Mouse (Mus musculus): ENCODE results near the gene Tmem95. TPM values are rescaled to one million over a fixed set of nuclear protein-coding genes. Genes with fewer than 3 reads are reported as not detected.

The Tmem95 gene
- polyA plus RNA-seq, 1 experiment from 2014 or later = not detected

DNA sequence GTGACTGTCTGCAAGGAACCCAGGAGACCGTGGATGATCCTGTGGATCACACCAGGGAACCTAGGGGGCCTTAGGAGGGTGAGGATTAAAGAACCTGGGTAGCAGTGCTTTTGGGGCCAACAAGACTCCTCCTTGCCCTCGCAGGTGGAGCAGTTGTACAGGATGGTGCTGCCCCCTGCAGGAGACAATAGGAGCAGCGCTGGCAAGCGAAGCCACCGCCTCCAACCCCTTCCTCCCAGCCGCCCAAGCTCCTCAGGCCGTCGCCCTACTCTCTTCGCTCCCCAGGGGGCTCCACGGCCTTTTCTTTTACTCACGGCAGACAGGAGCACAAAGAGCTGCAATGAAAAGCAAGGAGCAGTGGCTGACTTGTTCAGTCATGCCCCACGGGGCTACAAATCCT lies 951 bp downstream of the Tmem95 start:
- peak overlapping the region; percentile 53 for H3K4me2 ChIP-seq (ENCODE audit: low read length)
- H3K36me3 ChIP-seq (ENCODE audit: control insufficient read depth, insufficient read depth, low read length) = no peaks in the 10 kb centered on the region
- no peak overlapping the region for H3K4me3 ChIP-seq (ENCODE audit: control insufficient read depth in 1 of 2, insufficient read depth in 1 of 2, low read depth in 1 of 2, low read length in 2 of 2)
- no peaks in the 10 kb centered on the region for H3K27me3 ChIP-seq (ENCODE audit: control insufficient read depth, insufficient read depth, low read length)
- H3K27ac ChIP-seq (replicated peaks in 1 of 2; ENCODE audit: control insufficient read depth in 1 of 2, insufficient read depth in 1 of 2, low read depth in 2 of 2, low read length in 2 of 2) = peak overlapping the region; percentile 62 to 73
- H3K4me1 ChIP-seq (ENCODE audit: control insufficient read depth in 2 of 2, insufficient read depth in 2 of 2, low read length in 2 of 2) = peaks cover 19 to 31% of the 10 kb centered on the region in 2 experiments
- no peaks in the 10 kb centered on the region for H3K9me3 ChIP-seq (ENCODE audit: control insufficient read depth, low read length)
- peak overlapping the region; percentile 31; the same call in 1 of the 2 replicates for H3K9ac ChIP-seq (ENCODE audit: low read length)
- 3% methylated on average over 11 of the region's 12 CpGs for WGBS
- no peak; the same call in 1 of the 2 replicates for ATAC-seq (ENCODE audit: insufficient number of reproducible peaks, insufficient read depth, low FRiP score, low read depth)

DNA sequence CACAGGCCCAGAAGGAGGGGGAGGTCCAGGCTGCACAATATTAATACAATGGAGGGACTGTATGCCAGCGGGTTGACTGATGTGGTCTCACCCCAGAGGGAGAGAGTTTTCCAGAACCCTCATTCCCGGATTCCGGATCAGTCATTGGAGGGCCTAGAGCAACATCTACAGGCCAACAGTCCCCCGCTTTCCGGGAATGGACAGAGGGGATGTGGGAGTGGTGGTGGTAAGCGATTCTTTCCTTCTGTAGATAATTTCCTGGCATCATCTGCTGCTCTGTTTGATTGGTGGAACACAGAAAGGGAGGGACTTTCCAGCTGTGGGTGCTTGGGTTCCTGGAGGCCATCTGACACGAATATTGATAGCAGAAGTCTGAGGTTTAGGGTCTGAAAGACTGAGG lies 1.6 kb downstream of the Tmem95 start:
- H3K4me1 ChIP-seq (ENCODE audit: control insufficient read depth in 2 of 2, insufficient read depth in 2 of 2, low read length in 2 of 2) = peaks cover 12 to 27% of the 10 kb centered on the region in 2 experiments
- H3K27me3 ChIP-seq (ENCODE audit: control insufficient read depth, insufficient read depth, low read length) = no peaks in the 10 kb centered on the region
- ATAC-seq (ENCODE audit: insufficient number of reproducible peaks, insufficient read depth, low FRiP score, low read depth) = peak; percentile 18; the same call in 1 of the 2 replicates
- H3K27ac ChIP-seq (replicated peaks in 1 of 2; ENCODE audit: control insufficient read depth in 1 of 2, insufficient read depth in 1 of 2, low read depth in 2 of 2, low read length in 2 of 2) = peak overlapping the region; percentile 62 to 73
- 44% methylated on average over 7 of the region's 7 CpGs for WGBS
- H3K4me2 ChIP-seq (ENCODE audit: low read length) = peak overlapping the region; percentile 53
- 0 out of 2 replicates have a peak overlapping the region, but pooled peaks have one; percentile 4 for H3K9ac ChIP-seq (ENCODE audit: low read length)
- no peak overlapping the region for H3K4me3 ChIP-seq (ENCODE audit: control insufficient read depth in 1 of 2, insufficient read depth in 1 of 2, low read depth in 1 of 2, low read length in 2 of 2)
- H3K36me3 ChIP-seq (ENCODE audit: control insufficient read depth, insufficient read depth, low read length) = no peaks in the 10 kb centered on the region
- H3K9me3 ChIP-seq (ENCODE audit: control insufficient read depth, low read length) = no peaks in the 10 kb centered on the region

DNA sequence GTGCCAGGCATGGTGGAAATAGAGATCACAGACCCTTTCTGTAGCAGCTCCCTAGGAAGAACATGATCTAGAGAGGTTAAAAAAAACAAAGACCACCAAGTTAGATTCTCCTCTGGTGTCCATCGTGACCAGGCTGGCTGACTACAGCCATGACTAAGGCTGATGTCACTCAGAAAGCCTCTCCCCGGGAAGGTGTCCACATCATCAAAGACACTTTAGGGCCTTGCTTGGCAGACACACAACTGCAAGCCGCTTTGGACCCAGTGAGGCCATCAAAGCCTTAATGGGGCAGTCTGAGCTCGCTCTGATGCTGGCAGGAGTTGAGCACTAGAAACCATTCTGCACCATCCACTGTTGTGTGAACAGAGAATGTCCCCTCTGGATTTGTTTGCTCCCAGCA lies 5.4 kb downstream of the Tmem95 start:
- Histone ChIP-seq H3K9ac (ENCODE audit: low read length) (no peak overlapping the region), H3K4me3 (ENCODE audit: control insufficient read depth in 1 of 2, insufficient read depth in 1 of 2, low read depth in 1 of 2, low read length in 2 of 2) (no peak overlapping the region), H3K27ac (replicated peaks in 1 of 2; ENCODE audit: control insufficient read depth in 1 of 2, insufficient read depth in 1 of 2, low read depth in 2 of 2, low read length in 2 of 2) (no peak overlapping the region), H3K27me3 (ENCODE audit: control insufficient read depth, insufficient read depth, low read length) (no peaks in the 10 kb centered on the region), H3K4me2 (ENCODE audit: low read length) (no peak overlapping the region), H3K36me3 (ENCODE audit: control insufficient read depth, insufficient read depth, low read length) (no peaks in the 10 kb centered on the region), H3K4me1 (ENCODE audit: control insufficient read depth in 2 of 2, insufficient read depth in 2 of 2, low read length in 2 of 2) (peaks cover 3 to 9% of the 10 kb centered on the region in 2 experiments; a peak in 3 of 4 replicates), H3K9me3 (ENCODE audit: control insufficient read depth, low read length) (no peaks in the 10 kb centered on the region)
- WGBS = 79% methylated on average over 4 of the region's 4 CpGs
- ATAC-seq (ENCODE audit: insufficient number of reproducible peaks, insufficient read depth, low FRiP score, low read depth) = no peak

DNA sequence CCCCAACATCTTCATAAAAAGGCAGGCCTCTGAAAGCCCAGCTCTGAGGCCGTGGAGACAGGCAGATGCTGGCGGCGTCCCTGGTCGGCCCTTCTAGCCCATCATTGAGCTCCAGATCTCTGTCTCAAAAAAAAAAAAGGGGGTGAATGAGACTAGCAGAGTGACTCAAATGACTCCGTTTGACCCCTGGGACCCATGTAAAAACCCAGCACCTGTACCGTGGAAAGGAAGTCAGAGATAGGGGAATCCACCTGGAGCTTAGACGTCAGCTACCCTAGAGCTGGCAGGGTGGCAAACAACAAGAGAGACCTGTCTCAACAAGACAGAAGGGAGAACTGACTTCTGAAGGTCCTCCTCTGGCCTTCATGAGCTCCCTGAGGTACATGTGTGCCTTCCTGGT lies 6.0 kb downstream of the Tmem95 start:
- H3K4me1 ChIP-seq (ENCODE audit: control insufficient read depth in 2 of 2, insufficient read depth in 2 of 2, low read length in 2 of 2) = peaks cover 3 to 5% of the 10 kb centered on the region in 2 experiments; a peak in 3 of 4 replicates
- no peaks in the 10 kb centered on the region for H3K36me3 ChIP-seq (ENCODE audit: control insufficient read depth, insufficient read depth, low read length)
- no peak overlapping the region for H3K4me2 ChIP-seq (ENCODE audit: low read length)
- H3K9ac ChIP-seq (ENCODE audit: low read length) = no peak overlapping the region
- no peaks in the 10 kb centered on the region for H3K9me3 ChIP-seq (ENCODE audit: control insufficient read depth, low read length)
- no peaks in the 10 kb centered on the region for H3K27me3 ChIP-seq (ENCODE audit: control insufficient read depth, insufficient read depth, low read length)
- no peak for ATAC-seq (ENCODE audit: insufficient number of reproducible peaks, insufficient read depth, low FRiP score, low read depth)
- H3K27ac ChIP-seq (replicated peaks in 1 of 2; ENCODE audit: control insufficient read depth in 1 of 2, insufficient read depth in 1 of 2, low read depth in 2 of 2, low read length in 2 of 2) = no peak overlapping the region
- H3K4me3 ChIP-seq (ENCODE audit: control insufficient read depth in 1 of 2, insufficient read depth in 1 of 2, low read depth in 1 of 2, low read length in 2 of 2) = no peak overlapping the region
- 76% methylated on average over 7 of the region's 7 CpGs for WGBS

DNA sequence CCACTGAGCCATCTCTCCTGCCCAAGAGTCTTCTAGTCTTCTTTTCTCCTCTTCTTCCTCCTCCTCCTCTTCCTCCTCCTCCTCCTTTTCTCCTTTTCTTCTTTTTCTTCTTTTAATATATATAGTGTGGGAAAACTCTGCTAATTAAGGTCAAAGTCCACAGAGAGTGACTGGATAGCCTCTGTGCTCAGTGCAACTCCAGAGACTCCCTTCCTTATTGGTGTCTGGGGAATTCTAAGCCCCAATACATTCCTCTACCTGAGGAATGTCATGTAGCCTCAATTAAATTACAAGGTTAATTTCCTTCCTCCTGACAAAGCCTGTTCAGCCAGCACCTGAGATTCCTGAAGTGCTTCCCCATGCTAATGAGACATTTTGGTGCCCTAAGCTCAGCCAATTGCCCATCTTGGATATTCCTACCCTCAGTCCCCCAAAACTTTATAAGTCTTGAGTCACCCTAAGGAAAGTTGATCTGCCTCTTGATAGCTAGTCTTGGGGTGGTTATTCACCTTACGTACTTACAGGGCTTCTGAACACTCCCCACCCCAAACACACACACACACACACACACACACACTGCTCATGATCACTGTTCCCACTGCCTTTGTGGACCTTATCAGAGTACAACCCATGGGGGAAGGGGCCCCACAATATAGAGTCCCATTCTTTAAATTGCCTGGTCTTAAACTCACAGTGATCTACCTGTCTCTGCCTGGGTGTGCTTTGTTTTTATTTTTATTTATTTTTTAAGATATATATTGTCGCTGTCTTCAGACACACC lies 7.3 kb downstream of the Tmem95 start:
- WGBS = 92% methylated on average over 2 of the region's 2 CpGs
- Histone ChIP-seq H3K27ac (replicated peaks in 1 of 2; ENCODE audit: control insufficient read depth in 1 of 2, insufficient read depth in 1 of 2, low read depth in 2 of 2, low read length in 2 of 2) (no peak overlapping the region), H3K27me3 (ENCODE audit: control insufficient read depth, insufficient read depth, low read length) (no peaks in the 10 kb centered on the region), H3K4me1 (ENCODE audit: control insufficient read depth in 2 of 2, insufficient read depth in 2 of 2, low read length in 2 of 2) (peaks cover 0 to 2% of the 10 kb centered on the region in 2 experiments; a peak in 1 of 4 replicates), H3K4me3 (ENCODE audit: control insufficient read depth in 1 of 2, insufficient read depth in 1 of 2, low read depth in 1 of 2, low read length in 2 of 2) (no peak overlapping the region), H3K4me2 (ENCODE audit: low read length) (no peak overlapping the region), H3K9ac (ENCODE audit: low read length) (no peak overlapping the region), H3K9me3 (ENCODE audit: control insufficient read depth, low read length) (no peaks in the 10 kb centered on the region), H3K36me3 (ENCODE audit: control insufficient read depth, insufficient read depth, low read length) (no peaks in the 10 kb centered on the region)
- ATAC-seq (ENCODE audit: insufficient number of reproducible peaks, insufficient read depth, low FRiP score, low read depth) = no peak

DNA sequence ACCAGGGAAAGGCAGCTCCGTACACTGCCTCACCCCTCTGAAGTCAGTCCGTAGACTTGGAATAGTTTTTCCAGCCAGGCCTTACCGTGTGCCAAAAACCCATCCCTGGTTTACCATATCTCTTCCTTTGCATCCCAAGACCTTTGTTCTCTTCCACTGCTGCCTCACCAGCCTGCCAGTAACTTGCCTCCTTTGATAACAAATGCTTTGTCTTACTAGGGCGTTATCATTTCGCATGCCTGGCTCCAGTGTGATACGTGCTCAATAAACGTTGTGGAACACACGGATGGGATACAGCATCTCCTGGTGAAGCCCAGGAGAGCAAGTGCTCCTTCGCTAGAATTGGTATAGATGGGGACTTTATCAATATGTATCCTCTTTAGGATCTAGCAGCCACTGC lies 10.5 kb downstream of the Tmem95 start:
- Histone ChIP-seq H3K27ac (replicated peaks in 1 of 2; ENCODE audit: control insufficient read depth in 1 of 2, insufficient read depth in 1 of 2, low read depth in 2 of 2, low read length in 2 of 2) (no peak overlapping the region), H3K4me2 (ENCODE audit: low read length) (no peak overlapping the region), H3K9ac (ENCODE audit: low read length) (no peak overlapping the region), H3K4me3 (ENCODE audit: control insufficient read depth in 1 of 2, insufficient read depth in 1 of 2, low read depth in 1 of 2, low read length in 2 of 2) (no peak overlapping the region), H3K4me1 (ENCODE audit: control insufficient read depth in 2 of 2, insufficient read depth in 2 of 2, low read length in 2 of 2) (peaks cover 2 to 5% of the 10 kb centered on the region in 2 experiments; a peak in 3 of 4 replicates), H3K27me3 (ENCODE audit: control insufficient read depth, insufficient read depth, low read length) (no peaks in the 10 kb centered on the region), H3K9me3 (ENCODE audit: control insufficient read depth, low read length) (no peaks in the 10 kb centered on the region), H3K36me3 (ENCODE audit: control insufficient read depth, insufficient read depth, low read length) (no peaks in the 10 kb centered on the region)
- WGBS = 36% methylated on average over 9 of the region's 9 CpGs
- ATAC-seq (ENCODE audit: insufficient number of reproducible peaks, insufficient read depth, low FRiP score, low read depth) = no peak

DNA sequence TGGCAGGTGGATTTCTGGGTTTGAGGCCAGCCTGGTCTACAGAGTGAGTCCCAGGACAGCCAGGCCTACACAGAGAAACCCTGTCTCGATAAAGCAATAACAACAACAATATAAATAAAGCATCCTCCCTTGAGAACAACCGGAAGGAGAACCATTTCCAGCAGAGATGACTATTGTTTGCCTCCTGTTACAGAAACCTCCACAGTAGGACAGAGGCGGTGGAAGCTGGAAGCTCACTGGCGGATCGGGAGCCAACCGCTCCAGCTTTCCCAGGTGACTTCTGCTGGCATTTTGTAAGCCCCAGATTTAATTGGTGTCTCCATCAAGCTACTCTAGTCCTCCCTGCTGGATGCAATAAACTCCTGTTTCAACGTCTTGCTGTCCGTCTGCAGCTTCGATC lies 12.3 kb downstream of the Tmem95 start:
- Histone ChIP-seq H3K27ac (replicated peaks in 1 of 2; ENCODE audit: control insufficient read depth in 1 of 2, insufficient read depth in 1 of 2, low read depth in 2 of 2, low read length in 2 of 2) (no peak overlapping the region), H3K4me1 (ENCODE audit: control insufficient read depth in 2 of 2, insufficient read depth in 2 of 2, low read length in 2 of 2) (peaks cover 2 to 5% of the 10 kb centered on the region in 2 experiments; a peak in 3 of 4 replicates), H3K4me2 (ENCODE audit: low read length) (no peak overlapping the region), H3K27me3 (ENCODE audit: control insufficient read depth, insufficient read depth, low read length) (no peaks in the 10 kb centered on the region), H3K9me3 (ENCODE audit: control insufficient read depth, low read length) (no peaks in the 10 kb centered on the region), H3K36me3 (ENCODE audit: control insufficient read depth, insufficient read depth, low read length) (no peaks in the 10 kb centered on the region), H3K4me3 (ENCODE audit: control insufficient read depth in 1 of 2, insufficient read depth in 1 of 2, low read depth in 1 of 2, low read length in 2 of 2) (no peak overlapping the region), H3K9ac (ENCODE audit: low read length) (no peak overlapping the region)
- no peak for ATAC-seq (ENCODE audit: insufficient number of reproducible peaks, insufficient read depth, low FRiP score, low read depth)
- WGBS = 86% methylated on average over 9 of the region's 9 CpGs

All from heart, embryonic 14.5 days (tissue).